Mouse (Mus musculus): ENCODE measurements around the gene 1700006A11Rik. TPM values are rescaled to one million over a fixed set of nuclear protein-coding genes. Genes with fewer than 3 reads are reported as not detected.

1700006A11Rik gene
- total RNA-seq (2023; ENCODE audit: inconsistent age), result not detected in 4 replicates

GRCm38 (mm10) chr3:124425940-124426339 is at the start of gene 1700006A11Rik:
TSS of gene 1700006A11Rik (minus strand) at chr3:124426040.

Other genes with a start within 250 kb of the 1700006A11Rik start
- gene Tram1l1, start 105.2 kb downstream of the 1700006A11Rik start, total RNA-seq (2023; ENCODE audit: inconsistent age), result not detected in 4 replicates
- gene 1700003H04Rik, start 155.1 kb upstream of the 1700006A11Rik start, total RNA-seq (2023; ENCODE audit: inconsistent age), result not detected in 4 replicates